Mouse (Mus musculus) kidney, embryonic 14.5 days (tissue): Measurements from ENCODE around the gene Ezh1. TPM values are rescaled to one million over a fixed set of nuclear protein-coding genes. Genes with fewer than 3 reads are reported as not detected.
"Not testable (repeated sequence)": the region's sequence is repeated elsewhere in the genome, so short reads cannot be mapped to it uniquely, and the experiment has no call there.

Experiments
- ATAC-seq: fragments of 200-750 bp; cut with Nextera tagmentation; 2 replicates; pipeline ENCODE4 v1.8.0; 2017; ENCODE audit warnings: moderate number of reproducible peaks, mild to moderate bottlenecking, moderate TSS enrichment, moderate library complexity; ENCODE audit not compliant: low FRiP score, low TSS enrichment
- H3K27ac ChIP-seq: fragments of 300-500 bp; sonication (generic); 2 replicates; pipeline ENCODE4 v1.5.1; 2014; ENCODE audit warnings: low read depth, mild to moderate bottlenecking, low read length, moderate library complexity, mixed read lengths
- H3K27me3 ChIP-seq: fragments of 300-500 bp; sonication (generic); 2 replicates; pipeline ENCODE4 v1.6.1; 2014; ENCODE audit warnings: mild to moderate bottlenecking, low read length; ENCODE audit not compliant: control insufficient read depth, insufficient read depth
- H3K36me3 ChIP-seq: fragments of 300-500 bp; sonication (generic); 2 replicates; pipeline ENCODE4 v1.6.1; 2014; ENCODE audit warnings: low read length, mixed read lengths; ENCODE audit not compliant: control insufficient read depth, insufficient read depth
- H3K4me1 ChIP-seq: fragments of 300-500 bp; sonication (generic); 2 replicates; pipeline ENCODE4 v1.6.1; 2014; ENCODE audit warnings: low read length, mixed read lengths; ENCODE audit not compliant: control insufficient read depth, insufficient read depth
- H3K4me2 ChIP-seq: fragments of 300-500 bp; sonication (generic); replicated peaks from 2 replicates; pipeline ENCODE4 v1.6.1; 2014; ENCODE audit warnings: low read depth, mild to moderate bottlenecking, low read length
- H3K4me3 ChIP-seq: fragments of 300-500 bp; sonication (generic); 2 replicates; pipeline ENCODE4 v1.5.1; 2014; ENCODE audit warnings: mild to moderate bottlenecking, low read length
- H3K9ac ChIP-seq: fragments of 300-500 bp; sonication (generic); 2 replicates; pipeline ENCODE4 v1.6.1; 2014; ENCODE audit warnings: low read depth, mild to moderate bottlenecking, low read length, moderate library complexity
- H3K9me3 ChIP-seq: fragments of 300-500 bp; sonication (generic); 2 replicates; pipeline ENCODE4 v1.6.1; 2016; ENCODE audit warnings: low read length; ENCODE audit not compliant: control insufficient read depth
- WGBS: fragments of 180-500 bp; shearing (Covaris S2); extraction: QIAGEN DNeasy Blood & Tissue Kit; methylation state at CpG from one replicate; pipeline ENCODE4 v1.1.7; 2014; 5-methylcytosine and 5-hydroxymethylcytosine counted together
- polyA plus RNA-seq: library from polyadenylated mRNA; unstranded; fragments of >200 nt; fragmentation: Nextera tagmentation; extraction: Ambion mirVana; gene quantifications from 2 replicates; pipeline ENCODE4 v1.2.1, GENCODE M21; 2014

Ezh1 gene
- polyA plus RNA-seq, 1 experiment from 2014 or later, result 27.4 TPM

DNA sequence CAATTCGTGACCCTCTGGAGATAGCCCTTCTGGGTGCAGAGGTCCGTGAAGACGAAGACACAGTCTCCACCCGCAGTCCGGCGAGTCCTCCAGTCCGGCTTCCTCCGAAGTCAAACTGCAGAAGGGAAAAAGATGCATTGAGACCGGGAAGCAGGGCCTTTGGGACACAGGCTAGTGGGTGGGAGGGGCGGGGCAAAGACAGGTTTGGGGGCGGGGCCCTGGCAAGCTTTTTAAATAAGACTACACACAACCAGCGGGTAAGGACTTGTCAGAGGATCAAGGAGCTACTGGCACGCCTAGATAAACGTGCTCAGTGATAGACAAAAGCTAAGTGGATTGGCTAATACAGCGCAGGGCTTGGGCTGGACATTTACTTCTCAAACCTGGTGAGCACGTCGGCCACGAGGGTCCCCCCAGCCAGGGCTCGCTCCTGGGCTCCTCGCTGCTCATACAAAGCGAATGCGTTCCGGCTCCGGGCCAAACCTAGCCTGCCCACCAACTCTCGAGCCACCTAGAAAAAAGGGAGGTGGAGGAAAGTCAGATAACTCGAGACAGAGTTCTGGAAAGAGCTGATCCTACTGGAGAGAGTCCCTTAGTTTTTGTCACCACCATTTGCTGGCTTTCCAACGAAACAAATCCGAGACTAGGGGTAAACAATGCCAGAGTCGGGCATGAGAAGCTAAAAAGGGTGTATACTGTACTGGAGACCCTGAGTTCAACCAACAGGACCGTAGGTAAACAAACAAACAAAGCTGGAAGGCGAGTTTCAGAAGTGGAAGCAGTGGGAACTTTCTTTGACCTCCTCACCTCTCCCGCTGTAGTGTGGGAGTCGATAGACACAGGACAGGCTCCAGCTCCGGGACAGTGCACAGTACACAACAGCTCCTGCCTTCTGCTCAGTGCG, 61.3 kb downstream of the Ezh1 start:
- no peak for ATAC-seq
- Histone ChIP-seq H3K4me2 (peak overlapping the region; percentile 60), H3K27ac (no peak overlapping the region), H3K36me3 (peaks cover 52% of the 10 kb centered on the region), H3K4me1 (peaks cover 37% of the 10 kb centered on the region), H3K4me3 (peak overlapping the region; percentile 34; the same call in 1 of the 2 replicates), H3K27me3 (peaks cover 48% of the 10 kb centered on the region), H3K9me3 (no peaks in the 10 kb centered on the region), H3K9ac (0 out of 2 replicates have a peak overlapping the region, but pooled peaks have one; percentile 28)
- WGBS, result 27% methylated on average over 35 of the region's 35 CpGs

DNA sequence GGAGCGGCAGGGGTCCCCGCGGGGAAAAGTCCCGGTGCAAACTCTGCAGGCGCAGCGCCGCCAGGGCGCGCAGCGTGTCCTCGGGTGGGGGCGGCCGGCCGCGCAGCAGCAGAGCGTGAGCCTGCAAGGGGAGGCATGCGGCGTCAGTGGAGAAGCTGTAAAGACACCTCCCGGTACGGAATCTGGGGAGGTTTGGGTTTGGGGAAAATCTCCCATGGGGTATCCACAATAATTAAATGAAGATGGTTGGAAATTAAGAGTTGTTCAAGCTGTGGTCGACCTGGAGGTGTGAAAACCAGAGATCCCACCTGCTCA, 62.0 kb downstream of the Ezh1 start:
- Histone ChIP-seq H3K4me2 (peak overlapping the region; percentile 60), H3K27me3 (peaks cover 48% of the 10 kb centered on the region), H3K36me3 (peaks cover 52% of the 10 kb centered on the region), H3K4me1 (peaks cover 31% of the 10 kb centered on the region), H3K4me3 (peak overlapping the region; percentile 34), H3K9me3 (no peaks in the 10 kb centered on the region), H3K27ac (no peak overlapping the region), H3K9ac (peak overlapping the region; percentile 28; the same call in 1 of the 2 replicates)
- 11% methylated on average over 21 of the region's 21 CpGs for WGBS
- no peak for ATAC-seq

DNA sequence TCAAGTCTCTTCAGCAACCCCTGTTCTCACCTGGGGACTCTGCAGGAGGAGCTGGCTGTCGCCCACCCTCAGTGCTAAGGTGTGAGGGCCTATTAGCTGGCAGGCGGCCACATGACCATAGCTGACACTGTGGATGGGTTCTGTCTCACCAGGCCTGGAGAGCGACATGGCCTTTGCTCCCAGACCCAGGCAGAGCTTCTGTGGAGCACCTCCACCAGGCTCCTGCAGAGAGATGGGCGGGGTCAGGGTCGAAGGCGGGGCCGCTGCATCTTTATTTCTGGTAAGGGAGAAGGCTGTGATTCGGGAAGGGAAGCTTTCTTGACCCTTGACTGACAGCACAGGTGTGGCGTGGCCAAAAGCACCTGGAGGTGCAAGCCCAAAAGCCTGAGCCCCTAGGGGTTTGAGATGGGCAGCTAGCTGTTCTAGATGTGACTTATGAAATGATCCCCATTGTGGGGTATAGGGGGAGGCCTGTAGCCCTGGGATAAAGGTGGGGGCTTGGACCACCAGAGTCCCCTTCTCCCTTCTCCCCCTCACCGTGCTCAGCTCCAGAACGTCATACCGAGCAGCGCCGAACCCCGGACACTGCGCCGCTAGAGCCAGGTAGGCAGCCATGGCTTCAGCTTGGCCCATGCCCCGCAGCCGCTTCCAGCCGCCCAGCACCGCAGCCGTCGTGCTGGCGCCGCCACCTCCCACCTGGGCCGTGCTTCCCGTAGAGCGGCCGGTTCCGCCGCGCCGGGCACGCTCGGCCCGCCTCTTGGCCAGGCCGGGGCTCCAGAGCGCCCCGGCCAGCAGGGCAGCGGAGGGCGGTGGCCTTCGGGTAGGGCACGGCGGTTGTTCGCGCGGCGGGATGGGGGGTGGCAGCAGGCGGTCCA, 62.5 kb downstream of the Ezh1 start:
- H3K27me3 ChIP-seq, result peaks cover 48% of the 10 kb centered on the region
- H3K9ac ChIP-seq, result peak overlapping the region; percentile 28; the same call in 1 of the 2 replicates
- 30% methylated on average over 49 of the region's 49 CpGs for WGBS
- peak; percentile 16; the same call in 1 of the 2 replicates for ATAC-seq
- H3K27ac ChIP-seq, result no peak overlapping the region
- H3K4me2 ChIP-seq, result peak overlapping the region; percentile 60
- H3K4me1 ChIP-seq, result peaks cover 25% of the 10 kb centered on the region
- H3K9me3 ChIP-seq, result no peaks in the 10 kb centered on the region
- peaks cover 52% of the 10 kb centered on the region for H3K36me3 ChIP-seq
- H3K4me3 ChIP-seq, result peak overlapping the region; percentile 34

DNA sequence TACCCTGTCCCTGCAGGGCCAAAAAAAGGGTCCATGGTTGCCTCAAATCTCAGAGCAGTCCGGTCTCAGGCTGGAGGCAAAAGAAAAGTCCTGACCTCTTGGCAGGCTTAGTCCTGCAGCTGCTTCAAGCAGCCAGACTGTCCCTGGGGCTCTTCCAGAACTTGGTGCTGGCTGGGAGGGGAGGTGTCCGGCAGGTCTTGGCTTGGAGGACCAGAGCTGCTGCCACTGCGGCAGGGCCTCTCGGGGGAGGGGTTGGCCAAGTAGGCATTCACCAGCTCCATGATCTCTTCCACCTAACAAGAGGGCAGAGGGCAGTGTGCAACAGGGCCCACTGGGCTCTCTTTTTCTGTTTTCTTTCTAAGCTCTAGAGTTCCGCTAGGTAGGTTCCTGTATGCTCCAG, 63.5 kb downstream of the Ezh1 start:
- no peak overlapping the region for H3K4me2 ChIP-seq
- WGBS, result 57% methylated on average over 5 of the region's 5 CpGs
- no peaks in the 10 kb centered on the region for H3K9me3 ChIP-seq
- no peak for ATAC-seq
- H3K9ac ChIP-seq, result no peak overlapping the region
- peaks cover 42% of the 10 kb centered on the region for H3K27me3 ChIP-seq
- H3K36me3 ChIP-seq, result peaks cover 48% of the 10 kb centered on the region
- H3K4me3 ChIP-seq, result no peak overlapping the region
- no peak overlapping the region for H3K27ac ChIP-seq
- peaks cover 15% of the 10 kb centered on the region; the same call in 1 of the 2 replicates for H3K4me1 ChIP-seq

DNA sequence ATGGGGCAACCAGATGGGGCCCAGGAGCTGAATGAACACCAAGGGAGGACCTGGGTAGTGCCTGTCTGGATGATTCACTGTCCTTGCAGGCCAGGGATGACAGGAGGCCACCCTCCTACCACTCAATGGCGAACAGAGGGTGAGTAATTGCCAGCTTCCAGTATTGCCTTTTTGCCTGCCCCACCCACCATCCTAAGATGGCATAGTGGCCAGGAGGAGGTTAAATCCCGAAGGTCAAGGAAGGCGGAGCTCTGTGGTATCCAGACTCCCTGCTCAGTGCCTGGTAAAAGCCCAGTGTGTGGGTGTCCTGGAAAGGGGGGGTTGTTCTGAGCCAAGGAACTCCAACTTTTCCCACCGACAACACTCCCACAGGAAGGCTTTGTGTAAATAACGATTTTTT, 64.0 kb downstream of the Ezh1 start:
- Histone ChIP-seq H3K27me3 (peaks cover 37% of the 10 kb centered on the region), H3K4me2 (no peak overlapping the region), H3K4me3 (no peak overlapping the region), H3K9me3 (no peaks in the 10 kb centered on the region), H3K4me1 (peaks cover 15% of the 10 kb centered on the region; the same call in 1 of the 2 replicates), H3K9ac (no peak overlapping the region), H3K27ac (no peak overlapping the region), H3K36me3 (peaks cover 43% of the 10 kb centered on the region)
- ATAC-seq, result no peak
- WGBS, result 56% methylated on average over 5 of the region's 5 CpGs

DNA sequence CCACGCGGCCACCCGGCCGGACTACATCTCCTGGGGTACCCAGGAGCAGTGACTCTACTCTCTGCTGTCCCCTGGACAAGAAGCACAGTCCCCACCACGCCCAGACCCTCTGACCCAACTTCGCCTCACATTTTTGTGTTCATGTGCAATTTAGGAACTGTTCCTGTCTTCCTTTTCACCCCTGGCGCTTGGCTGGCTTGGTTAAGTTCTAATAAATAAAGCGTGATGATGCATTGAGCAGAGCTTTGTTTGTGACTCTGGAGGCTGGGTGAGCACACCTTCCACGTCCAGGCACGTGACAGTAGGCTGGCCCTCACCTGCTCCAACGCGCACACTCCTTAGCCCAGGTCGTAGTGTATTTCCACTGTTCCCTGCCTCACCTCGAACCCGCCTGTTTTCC, 64.7 kb downstream of the Ezh1 start:
- no peaks in the 10 kb centered on the region for H3K9me3 ChIP-seq
- ATAC-seq, result no peak
- no peak overlapping the region for H3K4me2 ChIP-seq
- H3K4me1 ChIP-seq, result peaks cover 15% of the 10 kb centered on the region; the same call in 1 of the 2 replicates
- H3K27me3 ChIP-seq, result peaks cover 30% of the 10 kb centered on the region
- H3K4me3 ChIP-seq, result no peak overlapping the region
- H3K27ac ChIP-seq, result no peak overlapping the region
- WGBS, result 86% methylated on average over 15 of the region's 15 CpGs
- H3K36me3 ChIP-seq, result peaks cover 36% of the 10 kb centered on the region
- H3K9ac ChIP-seq, result no peak overlapping the region

DNA sequence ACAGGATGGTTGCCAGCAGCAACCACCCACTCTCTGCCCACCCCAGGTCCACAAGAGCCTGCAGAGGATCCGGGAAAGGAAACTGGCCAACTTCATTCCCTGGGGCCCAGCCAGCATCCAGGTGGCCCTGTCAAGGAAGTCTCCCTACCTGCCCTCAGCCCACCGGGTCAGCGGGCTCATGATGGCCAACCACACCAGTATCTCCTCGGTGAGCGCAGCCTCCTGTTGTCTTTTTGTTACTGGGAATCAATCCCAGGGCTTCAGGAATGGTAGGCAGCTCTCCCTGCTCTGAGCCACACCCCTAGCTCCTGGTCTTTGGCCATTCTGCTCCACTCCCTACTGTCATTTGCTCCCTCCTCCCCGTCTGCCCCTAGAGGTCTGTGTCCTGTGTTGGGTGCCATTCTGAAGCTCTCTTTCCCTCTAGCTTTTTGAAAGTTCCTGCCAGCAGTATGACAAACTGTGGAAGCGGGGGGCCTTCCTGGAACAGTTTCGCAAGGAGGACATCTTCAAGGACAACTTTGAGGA, 65.2 kb downstream of the Ezh1 start:
- H3K36me3 ChIP-seq, result peaks cover 31% of the 10 kb centered on the region
- peaks cover 25% of the 10 kb centered on the region for H3K27me3 ChIP-seq
- H3K9me3 ChIP-seq, H3K4me3 ChIP-seq, H3K4me2 ChIP-seq, ATAC-seq, H3K9ac ChIP-seq, H3K27ac ChIP-seq: not testable (repeated sequence)
- 81% methylated on average over 5 of the region's 8 CpGs for WGBS
- peaks cover 20% of the 10 kb centered on the region; the same call in 1 of the 2 replicates for H3K4me1 ChIP-seq

DNA sequence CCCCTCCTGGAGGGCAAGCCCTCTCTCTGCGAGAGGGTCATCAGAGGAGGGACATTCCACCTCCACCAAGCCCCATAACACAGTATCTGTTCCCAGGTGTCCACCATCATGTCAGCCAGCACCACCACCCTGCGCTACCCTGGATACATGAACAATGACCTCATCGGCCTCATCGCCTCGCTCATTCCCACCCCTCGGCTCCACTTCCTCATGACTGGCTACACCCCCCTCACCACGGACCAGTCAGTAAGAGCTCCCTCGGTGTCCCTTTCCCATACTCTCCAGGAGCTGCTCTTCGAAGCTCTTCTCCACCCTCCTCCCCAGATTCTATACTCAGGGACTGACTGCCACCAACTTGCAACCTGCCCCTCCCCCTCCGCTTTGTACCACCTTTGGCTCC, 66.1 kb downstream of the Ezh1 start:
- WGBS, result 78% methylated on average over 8 of the region's 10 CpGs
- peaks cover 30% of the 10 kb centered on the region for H3K36me3 ChIP-seq
- peaks cover 21% of the 10 kb centered on the region for H3K27me3 ChIP-seq
- not testable (repeated sequence) for H3K27ac ChIP-seq, ATAC-seq, H3K4me2 ChIP-seq, H3K9ac ChIP-seq, H3K9me3 ChIP-seq, H3K4me3 ChIP-seq
- H3K4me1 ChIP-seq, result peaks cover 24% of the 10 kb centered on the region
